Mouse (Mus musculus) small intestine, adult 2 months (tissue): Measurements from ENCODE around the gene Fancd2.

Experiments
- CTCF ChIP-seq: fragments of 200-500 bp; IDR thresholded peaks from 2 replicates; pipeline ENCODE4 v1.5.1; 2012; ENCODE audit warnings: low read depth, mild to moderate bottlenecking, control low read depth, inconsistent platforms, low read length, moderate library complexity, mixed read lengths; ENCODE audit not compliant: insufficient replicate concordance, insufficient read length; ENCODE audit errors: extremely low read depth
- POLR2A ChIP-seq: fragments of 200-500 bp; IDR thresholded peaks from 2 replicates; pipeline ENCODE4 v1.6.1; 2012; ENCODE audit warnings: low read depth, mild to moderate bottlenecking, control low read depth, inconsistent platforms, low read length, moderate library complexity

DNA sequence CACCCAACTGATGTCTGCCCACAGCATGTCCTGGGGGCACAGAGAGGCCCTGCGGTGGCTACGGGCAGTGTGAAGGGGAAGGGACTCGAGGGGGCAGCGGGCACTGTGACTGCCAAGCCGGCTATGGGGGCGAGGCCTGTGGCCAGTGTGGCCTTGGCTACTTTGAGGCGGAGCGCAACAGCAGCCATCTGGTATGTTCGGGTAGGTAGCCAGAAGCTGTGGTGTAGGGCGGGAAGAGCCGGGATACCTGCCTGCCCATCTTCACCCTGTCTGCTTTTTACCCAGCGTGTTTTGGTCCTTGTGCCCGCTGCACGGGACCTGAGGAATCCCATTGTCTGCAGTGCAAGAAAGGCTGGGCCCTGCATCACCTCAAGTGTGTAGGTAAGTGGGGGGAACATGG, 42.1 kb upstream of the Fancd2 start:
- no peak for TF ChIP-seq CTCF
- no peak for TF ChIP-seq POLR2A
